Mouse (Mus musculus) adrenal gland, adult 2 months (tissue): ENCODE data around the gene Arnt2. TPM values are rescaled to one million over a fixed set of nuclear protein-coding genes. Genes with fewer than 3 reads are reported as not detected.
A peak's percentile ranks its signal among the peaks of the same experiment; 100 is the strongest.

Source experiments
- DNase-seq: peaks from one replicate; pipeline ENCODE4 v3.0.0; 2021
- polyA plus RNA-seq: library from polyadenylated mRNA; depleted of rRNA; stranded (reverse); fragments of >200 nt; gene quantifications from 2 replicates; pipeline ENCODE4 v1.2.3, GENCODE M21; 2012
- total RNA-seq, 2 experiments: library from RNA; stranded (reverse); gene quantifications; 2 replicates each; pipeline ENCODE4 v1.2.3; 2021

Arnt2 gene
- total and polyA plus RNA-seq, 3 experiments, result 20.2 to 40.0 (median 27.2) TPM

DNA sequence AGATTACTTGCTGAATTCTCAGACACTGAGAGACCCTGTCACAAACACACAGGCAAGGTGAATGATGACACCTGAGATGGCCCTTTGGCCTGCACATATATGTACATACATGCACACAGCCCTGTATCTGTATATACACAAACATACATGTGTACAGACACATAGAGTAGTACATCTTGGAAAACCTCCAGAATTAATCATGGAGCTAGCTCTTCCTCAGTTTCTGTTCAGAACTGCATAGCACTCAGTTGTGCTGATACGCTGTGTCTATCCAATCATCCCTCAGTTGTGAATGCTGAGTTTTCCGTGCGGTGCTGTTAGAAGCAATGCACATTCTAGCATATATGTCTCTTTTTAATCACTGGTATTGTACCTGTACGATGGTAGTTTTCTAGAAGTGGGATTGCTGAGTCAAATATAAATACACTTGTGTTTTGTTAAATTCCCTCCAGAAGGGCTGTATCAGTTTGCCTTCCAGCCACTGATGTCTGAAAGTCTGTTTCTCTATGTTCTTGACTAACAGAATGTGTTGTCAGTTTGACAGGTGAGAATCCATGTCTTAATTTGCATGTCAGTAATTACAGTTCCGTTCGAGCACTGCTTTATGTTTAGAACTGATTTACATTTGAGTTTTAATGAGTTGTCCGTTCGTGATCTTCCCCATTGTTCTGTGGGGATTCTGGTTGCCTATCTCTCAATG is 123.3 kb downstream of the Arnt2 start:
- no peak for DNase-seq

DNA sequence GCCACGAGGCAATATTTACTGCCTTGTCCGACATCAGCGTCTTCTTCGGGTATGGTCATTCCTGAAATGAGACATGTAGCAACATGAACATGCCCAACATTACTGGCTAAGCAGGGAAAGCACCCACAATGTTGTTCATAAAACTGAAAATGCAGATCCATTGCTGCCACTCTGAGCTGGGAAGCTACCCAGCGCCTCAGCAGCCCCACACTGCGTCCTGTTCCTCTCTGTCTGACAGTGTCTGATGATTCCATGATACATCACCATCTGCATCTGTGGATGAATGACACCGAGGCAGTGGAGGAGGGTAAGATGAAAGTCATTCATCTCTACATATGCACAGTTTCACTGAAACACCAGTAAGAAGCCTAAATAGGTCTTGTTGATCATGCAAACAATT is 124.2 kb downstream of the Arnt2 start:
- no peak for DNase-seq

DNA sequence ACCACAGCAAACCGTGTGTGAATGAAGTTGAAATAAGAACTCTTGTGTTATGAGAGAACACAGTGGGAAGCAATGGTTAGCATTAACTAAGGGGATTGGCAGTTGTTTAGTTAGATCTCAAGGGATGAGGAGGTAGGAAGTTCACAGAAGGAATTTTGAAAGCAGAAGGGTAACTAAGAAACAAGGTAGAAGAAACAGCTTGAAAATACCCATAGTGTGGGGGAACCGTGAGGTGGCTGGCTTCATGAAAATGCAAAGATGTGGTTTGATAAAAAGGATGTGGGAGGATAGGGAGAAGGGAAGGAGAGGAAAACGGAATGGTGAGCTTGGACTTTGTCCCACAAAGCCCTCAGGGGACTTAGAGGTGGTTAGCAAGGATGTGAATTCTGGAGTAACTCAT is 125.0 kb downstream of the Arnt2 start:
- DNase-seq, result no peak

DNA sequence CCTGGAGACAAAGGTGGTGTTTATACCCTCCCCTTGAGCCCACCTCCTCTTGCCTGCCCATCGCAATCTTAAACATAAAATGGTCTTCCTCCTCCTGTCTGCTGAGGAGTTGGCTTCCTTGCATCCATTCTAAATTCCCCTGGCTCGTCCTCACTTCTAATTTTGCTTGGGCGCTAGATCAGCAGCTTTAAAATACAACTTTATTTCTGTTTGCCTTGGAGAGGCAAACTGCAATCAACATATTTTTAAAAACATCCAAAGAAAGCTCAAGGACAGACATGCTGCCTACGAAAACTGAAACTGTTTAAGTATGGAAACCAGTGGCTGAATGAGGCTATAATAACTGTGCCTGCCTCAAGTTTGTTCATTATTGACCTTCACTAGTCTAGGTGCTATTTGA is 127.7 kb downstream of the Arnt2 start:
- DNase-seq, result no peak

DNA sequence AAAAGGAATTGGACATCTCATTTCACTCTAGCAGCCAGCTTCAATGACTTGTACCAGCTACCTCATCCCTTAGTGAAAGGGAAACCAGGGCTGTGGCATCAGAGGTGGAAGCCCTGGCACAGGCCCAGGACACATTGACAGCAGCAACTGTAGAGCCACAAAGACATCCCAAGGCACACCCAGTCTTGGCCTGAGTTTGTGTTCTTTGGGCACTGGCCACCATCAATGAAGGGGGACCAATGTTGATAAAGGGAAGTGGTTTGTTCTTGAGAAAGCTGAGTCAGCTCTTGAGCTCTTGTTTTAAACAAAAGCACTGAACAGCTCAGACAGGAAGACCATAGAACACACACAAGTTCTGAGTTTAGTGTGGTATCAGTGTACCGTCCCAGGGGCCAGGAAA is 130.7 kb downstream of the Arnt2 start:
- DNase-seq, result no peak

DNA sequence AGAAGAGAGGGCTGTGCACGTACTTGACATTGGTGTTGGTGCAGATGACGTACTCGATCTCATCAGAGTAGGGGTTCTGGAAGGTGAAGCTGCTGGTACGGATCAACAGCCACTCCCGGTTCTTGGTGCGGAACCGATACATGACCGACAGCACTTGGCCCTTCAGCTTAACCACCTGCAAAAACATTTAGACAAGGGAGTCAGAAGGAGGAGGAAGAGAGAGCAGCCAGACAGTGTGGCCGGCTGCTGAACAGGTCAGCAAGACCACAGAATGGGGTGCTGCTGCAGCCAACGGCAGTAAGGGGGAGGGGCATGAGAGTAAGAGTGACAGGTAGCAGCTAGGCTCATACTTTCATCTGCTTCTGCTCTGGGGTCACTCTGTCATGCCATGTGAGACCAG is 134.7 kb downstream of the Arnt2 start:
- no peak for DNase-seq

DNA sequence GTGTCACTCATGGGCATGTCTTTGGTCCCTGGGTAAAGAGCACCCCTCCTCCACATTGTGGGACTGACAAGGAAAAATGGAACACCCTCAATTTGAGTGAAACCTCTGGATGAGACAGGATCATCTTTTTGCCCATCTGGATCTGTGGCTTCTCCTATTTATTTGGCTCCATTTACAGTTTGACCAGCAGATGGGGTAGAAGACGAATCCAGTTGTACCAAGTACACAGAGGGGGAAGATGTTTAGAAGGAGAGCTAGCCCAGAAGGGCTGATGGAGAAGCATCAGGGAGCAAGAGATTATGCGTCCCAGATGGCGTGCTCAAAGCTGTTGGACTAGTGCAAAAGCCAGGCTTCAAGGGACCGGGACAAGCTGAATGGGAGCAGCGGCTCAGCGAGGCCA is 136.0 kb downstream of the Arnt2 start:
- no peak for DNase-seq

DNA sequence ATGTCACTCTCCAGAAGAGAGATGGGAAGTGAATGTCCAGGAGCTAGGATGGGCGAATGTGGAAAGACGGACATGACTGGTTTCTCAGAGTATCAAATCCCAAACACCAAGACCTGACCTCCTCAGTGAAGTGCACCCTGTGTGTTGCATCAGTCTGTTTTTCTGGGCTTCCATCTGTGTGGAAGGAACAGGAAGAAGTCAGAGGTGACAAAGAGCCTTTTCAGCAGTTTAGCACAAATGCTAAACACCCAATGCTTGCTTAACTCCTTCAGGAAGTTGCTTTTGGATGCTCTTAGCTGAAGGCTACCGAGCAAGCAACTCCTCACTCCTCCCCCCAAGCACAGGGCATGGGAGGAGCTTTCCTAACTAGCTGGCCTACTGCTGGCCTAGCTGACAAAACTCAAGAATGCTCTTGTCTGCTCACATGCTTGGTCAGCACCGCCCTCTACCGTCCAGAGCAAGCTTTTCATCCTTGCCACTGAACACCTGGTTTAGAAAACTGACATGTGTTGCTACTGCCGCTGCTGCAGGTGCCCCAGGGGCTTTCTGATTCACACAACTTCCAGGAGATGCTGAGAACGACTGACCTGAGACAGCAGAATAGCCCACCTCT is 137.7 kb downstream of the Arnt2 start:
- DNase-seq, result peak; percentile 79

DNA sequence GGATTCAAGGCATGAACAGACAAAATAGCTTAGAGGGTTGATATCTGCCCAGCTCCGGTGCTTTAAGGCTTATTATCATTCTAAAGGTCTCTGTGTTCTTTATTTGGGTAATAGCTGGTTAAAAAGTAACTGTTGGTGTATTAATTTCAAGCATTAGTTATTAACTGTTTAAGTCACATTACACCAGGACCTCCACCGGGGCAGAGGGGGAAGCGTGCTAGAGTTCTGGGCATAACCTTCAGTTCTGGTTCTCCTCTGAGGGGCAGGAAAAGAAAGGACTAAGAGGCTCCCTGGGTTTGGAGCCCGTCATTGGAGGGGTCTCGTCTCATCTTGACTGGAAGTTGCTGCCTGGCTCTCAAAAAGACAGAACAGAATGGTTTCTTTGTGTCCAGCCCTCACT is 138.5 kb downstream of the Arnt2 start:
- no peak for DNase-seq

DNA sequence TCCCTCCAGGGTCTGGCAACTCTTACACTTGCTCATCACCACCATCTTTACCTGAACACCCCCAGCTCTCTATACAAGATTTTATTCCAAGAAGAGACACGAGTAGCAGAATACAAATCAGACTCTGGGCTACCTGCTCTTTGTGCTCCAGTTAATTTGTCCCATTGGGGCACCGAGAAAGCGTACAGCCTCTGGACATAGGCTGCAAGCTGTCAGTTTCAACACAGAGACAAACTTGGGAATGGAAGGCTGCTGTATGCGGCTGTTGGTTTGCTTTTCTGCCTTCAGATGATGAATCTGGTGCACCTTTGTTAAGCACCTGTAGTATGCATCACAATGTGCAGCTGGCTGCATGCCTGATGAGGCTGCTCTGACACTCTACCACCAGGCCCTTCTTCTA is 146.5 kb downstream of the Arnt2 start:
- DNase-seq, result no peak

DNA sequence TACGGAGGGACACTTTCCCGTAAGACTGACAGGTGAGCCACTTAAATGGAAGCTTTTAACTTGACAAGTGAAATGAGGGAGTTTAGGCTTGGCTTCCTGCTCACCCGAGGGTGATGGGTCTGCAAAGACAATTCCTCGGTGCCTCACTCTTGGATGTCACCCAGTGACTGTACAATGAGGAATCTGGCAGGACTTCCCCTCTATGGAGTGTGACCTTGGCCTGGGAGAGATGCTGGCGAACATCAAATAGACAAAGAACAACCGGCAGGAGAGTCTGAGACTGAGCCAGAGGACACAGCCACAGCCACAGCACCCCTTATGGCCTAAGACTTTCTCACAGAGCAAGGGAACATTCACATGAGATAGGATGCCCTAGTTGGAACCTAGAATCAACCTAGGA is 148.6 kb downstream of the Arnt2 start:
- peak; percentile 72 for DNase-seq

DNA sequence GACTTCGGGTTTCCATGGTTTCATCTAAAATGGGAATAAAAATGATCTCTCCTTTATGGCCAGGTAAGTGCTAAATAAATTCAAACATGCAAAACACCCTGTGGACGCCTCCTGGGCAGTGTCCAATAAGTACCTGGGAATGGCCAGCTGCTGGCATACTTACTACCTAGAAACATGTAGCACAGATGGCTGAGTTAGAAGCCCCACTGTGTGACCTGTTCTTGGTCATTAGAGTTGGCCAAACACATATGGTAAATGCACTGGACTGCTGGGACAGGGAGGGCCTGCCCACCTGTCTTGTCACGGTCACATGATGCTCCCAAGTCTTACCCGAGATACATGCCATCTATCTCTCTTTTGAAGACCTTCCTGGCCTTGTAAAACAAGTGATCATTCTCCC is 149.6 kb downstream of the Arnt2 start:
- DNase-seq, result no peak

DNA sequence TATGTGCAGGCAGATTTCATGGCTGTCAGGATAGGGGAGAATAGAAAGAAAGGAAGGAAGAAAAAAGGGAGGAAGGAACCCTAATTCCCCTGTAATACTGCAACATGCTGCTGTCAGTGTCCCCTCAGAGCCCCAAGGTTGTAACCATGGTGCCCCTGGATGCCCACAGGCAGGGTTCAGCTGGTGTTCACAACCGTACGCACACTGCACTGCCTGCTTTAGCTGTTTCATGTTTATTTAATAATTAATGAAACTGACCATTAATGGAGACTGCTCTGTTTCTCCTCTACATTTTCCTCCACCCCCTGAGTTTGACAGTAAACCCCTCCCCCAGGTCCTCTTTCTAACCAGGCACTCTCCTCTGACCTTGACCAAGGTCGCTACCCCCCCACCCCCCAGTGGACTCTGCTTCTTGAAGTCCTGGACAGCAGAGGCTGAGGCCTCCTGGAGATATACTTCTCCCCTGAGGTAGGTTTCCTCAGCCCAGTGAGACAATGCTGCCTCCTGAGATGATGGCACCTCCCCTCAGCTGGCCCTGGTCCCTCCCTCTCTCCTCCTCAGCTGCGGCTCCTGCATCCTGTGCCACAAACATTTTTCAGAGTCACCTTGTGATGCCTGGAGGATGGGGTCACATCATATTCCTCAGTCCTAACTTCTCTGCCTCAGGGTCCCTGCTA is 150.5 kb downstream of the Arnt2 start:
- DNase-seq, result no peak

DNA sequence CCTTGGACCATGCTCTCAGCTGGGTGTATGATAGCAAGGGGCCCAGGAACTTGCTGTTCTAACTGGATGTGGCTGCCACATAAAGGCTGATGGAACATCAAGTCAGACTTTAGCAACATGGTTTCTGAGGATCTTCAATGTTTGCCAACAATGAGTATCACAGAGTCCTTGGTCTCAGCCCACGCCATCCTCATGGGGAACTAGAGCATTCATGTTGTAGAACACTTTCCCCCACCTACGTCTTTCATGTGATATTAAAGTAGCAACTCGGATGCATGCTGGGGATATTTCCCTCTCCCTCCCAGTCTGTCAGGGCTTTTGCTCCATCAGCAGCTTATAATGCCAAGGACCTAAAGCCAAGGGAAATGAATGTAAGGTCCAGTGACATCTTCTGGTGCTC is 153.3 kb downstream of the Arnt2 start:
- DNase-seq, result no peak

DNA sequence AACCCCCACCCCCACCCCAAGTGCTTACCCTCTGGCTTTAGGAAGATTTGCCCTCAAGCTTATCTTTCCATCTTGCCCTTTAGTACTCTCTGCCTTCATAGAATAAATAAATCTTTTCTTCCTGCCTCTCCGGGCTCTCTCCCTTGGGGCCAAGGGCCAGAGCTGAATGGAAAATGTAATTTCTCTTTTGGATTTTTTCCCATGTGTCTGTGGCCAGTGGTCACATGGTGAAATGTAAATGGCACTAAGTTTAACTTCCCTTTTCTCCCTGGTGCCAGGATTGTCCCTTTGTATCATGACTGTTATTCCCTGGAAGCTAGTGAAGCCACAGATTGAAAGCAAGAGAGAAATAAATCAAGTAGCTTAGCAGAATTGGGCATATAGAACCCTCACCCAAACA is 153.7 kb downstream of the Arnt2 start:
- no peak for DNase-seq

DNA sequence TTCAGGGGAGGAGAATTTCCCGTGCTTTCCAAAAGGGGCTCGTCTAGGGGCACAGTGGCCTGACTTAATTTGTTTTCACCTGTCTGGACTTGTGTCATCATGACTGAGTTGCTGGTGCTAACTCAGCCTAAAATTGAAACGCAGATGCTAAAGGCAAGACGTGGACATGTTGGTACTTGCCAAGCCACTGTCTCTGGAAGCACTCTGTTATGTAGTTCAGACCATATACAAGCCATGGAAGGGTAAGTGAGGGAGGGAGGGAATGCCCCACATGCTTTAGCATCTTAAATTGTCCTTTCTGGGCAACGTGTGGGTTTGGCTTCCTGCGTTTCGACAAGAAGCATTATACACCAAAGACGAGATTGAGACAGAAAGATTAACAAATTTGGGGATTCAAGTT is 155.1 kb downstream of the Arnt2 start:
- no peak for DNase-seq

DNA sequence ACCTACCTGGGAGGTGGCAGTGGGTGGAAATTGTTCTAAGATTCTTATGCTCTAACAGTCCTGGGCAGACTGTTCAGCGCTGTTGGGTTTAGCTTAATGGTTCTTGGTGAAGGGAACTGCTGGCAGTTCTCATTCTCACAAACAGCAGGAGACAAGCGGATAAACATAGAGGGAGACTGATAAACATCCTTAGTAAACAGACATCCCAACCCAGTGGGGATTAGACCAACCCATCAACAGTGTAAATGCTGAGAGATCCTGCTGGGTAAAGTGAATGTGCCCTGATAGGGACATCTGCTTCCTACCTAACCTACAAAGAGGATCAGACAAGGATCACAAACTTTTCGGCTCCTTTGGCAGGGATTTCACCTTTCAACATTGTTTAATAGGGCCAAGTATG is 155.7 kb downstream of the Arnt2 start:
- no peak for DNase-seq

DNA sequence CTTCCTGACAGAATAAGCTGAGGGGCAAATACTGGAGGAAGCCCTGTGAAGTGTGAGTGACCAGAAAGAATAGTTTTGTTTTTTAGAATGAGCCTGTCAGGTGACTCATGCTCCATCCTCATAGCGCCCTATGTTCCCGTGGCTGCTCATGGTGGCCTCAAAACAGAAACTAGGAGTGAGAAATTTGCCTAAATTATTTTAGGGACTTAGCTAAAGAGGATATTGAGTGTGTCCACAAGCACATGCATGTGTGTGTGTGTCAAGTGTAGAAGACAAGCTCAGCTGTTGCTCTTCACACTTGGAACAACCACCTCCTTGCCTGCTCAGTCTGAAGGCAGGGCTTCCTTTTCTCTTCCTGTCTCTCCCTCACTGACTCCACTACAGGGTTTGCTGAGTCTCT is 158.3 kb downstream of the Arnt2 start:
- no peak for DNase-seq

DNA sequence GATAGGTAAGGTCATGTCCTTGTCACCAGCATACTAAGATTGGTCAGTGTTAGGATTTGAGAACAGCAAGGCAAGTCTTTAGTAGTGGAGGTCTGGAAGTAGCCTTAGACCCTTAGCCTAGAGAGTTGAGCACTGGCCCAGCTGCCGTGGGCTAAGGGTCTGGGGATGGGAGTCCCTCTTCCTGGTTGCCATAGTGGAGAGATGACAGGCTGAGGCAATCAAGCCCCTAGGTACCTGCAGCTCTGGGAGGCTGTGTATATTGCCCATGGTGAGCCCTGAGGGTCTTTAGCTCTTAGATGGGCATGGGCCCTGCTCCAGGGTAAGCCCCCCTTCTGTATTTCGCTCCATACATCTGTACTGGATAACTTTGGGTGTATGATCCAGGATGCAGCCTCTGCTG is 159.2 kb downstream of the Arnt2 start:
- no peak for DNase-seq

DNA sequence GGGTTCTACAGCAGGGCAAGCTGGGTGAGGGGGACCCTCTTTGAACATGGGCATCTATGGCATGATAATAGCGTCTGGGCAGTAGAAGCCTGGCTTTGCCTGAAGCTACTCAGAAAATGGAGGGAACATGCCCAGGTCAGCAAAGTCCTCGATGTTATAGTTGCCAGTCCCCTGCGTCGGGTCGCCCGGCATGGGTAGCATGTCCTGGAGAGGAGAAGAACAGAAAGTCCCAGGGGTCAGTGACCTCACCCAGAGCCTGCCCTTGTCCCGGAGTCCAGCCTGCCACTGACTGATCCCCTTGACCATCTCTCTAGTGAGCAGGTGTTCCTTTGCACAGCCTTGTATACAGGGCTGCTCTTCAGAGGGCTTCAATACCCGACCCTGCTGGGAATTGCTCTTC is 160.0 kb downstream of the Arnt2 start:
- no peak for DNase-seq

DNA sequence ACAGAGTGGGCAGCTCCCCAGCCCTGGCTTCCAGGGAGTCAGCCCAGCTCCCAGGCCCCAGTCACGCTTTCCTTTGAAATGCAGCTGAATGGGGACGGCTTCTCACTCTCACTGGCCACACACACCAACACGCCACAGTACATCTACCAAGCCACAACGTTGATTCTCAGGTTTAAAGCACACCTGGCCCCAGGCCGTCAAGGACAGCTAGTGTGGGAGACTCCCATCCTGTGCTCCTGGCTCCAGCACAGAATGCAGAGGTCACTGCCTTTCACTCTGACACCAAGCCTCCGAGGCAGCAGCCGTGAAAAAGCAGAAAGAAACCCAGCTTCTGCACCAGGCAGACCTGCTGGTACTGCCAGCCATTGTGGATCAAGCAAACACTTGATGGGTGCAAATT is 160.6 kb downstream of the Arnt2 start:
- DNase-seq, result no peak

DNA sequence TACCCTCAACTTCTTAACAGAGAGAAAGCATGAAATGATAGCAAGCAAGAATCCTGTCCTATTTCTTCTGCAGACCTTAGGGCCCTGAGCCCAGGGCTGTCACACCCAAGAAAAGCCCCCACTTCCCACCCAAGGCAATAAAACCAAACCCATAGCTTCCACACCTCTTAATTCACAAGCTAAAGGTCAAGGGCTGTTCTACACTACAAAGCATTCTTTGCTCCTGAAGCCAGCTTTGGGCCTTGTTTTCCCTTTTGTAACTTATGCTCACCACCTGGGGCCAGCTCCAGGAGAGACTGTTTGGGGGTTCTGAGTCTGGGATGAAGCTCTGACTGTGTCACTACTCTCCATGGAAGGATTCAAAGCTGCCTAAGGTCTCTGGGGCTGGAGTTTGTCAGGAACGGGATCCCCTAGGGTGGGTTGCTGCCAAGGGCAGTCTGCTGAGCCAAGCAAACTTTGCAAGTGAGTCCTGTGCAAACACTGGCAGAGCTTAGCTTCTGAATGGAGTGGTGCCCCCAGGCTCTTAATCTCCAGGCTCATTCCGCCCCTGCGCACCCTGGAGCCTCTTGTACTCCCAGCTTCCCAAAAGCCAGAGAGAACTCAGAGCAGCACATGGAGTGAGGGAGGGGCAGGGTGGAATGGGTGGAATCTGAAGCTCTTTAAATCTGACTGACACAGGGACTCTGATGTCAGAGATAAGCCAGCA is 161.9 kb downstream of the Arnt2 start:
- DNase-seq, result no peak

DNA sequence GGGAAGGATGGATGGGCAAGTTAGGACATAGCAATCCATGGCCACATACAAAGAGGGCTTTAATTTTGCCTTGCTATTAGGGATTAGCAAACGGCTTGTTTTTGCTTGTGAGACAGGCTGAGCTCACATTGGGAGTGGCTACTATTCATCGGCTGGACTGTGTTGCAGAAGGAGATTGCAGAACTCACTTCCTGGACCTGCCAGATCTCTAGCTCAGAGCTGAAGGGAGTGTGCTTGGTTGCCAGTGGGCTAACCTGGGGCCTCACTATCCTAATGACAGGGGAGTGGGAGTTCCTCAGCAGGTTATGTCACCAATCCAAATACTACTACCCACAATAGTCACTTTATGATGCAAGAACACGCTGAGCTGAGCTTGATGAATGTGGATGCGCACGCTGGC is 163.1 kb downstream of the Arnt2 start:
- no peak for DNase-seq
